Mouse (Mus musculus): Measurements from ENCODE around the gene Ahcyl2.

- TF ChIP-seq POLR2A (IDR thresholded peaks at IDR 0.05; ENCODE audit: insufficient read depth, low read length) (no peak), CTCF (IDR thresholded peaks at IDR 0.05; ENCODE audit: low read depth, low read length) (no peak), EP300 (IDR thresholded peaks at IDR 0.05; ENCODE audit: insufficient read depth, low read depth, low read length) (no peak)
These were observed 54.0 kb downstream of the Ahcyl2 start for GRCm38 (mm10) chr6:29821770-29822169.

All from ES-Bruce4 (cell line).